Mouse (Mus musculus): ENCODE data around the gene Sirt4.

DNA sequence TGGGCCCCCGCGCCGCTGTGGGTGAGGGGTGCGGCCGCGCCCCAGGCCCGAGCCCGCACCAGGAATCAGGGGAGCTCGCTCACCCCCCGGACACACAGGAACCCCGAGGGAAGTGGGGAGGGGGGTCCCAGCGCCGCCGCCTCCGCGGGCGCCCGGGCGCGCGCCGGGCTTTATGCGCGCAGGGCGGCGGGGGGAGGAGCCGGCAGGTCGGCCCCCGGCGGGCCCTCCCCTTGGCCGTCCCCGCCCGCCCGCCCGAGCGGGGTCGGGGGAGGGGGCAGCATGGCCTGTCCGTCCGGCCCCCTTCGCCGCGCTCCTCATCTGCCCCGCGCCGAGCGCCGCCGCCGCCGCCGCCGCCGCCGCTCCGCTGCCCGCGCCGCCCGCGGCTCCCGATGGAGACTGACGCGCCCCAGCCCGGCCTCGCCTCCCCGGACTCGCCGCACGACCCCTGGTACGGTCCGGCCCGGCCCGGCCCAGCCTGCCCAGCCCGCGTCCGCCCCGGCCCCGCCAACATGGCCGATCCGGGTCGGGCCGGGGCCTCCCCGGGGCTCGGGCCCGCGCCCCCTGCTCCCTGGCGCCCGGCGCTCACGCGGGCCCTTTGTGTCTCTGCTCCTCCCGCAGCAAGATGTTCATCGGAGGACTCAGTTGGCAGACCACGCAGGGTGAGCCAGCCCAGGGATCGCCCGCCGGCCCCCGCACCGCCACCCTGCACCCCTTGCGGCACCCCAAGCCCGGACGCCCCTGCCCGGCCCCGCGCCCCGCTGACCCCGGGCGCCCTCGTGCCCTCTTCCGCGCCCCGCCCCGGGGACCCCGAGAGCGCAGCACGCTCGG lies 55.0 kb downstream of the Sirt4 start, which contains the start of gene Msi1:
- TF ChIP-seq CTCF (conservative IDR thresholded peaks at IDR 0.05; ENCODE audit: low read length) (no peak), NANOG (IDR thresholded peaks at IDR 0.05; ENCODE audit: borderline replicate concordance, low read length) (no peak), POU5F1 (IDR thresholded peaks at IDR 0.05; ENCODE audit: borderline replicate concordance, low read length) (no peak)
